32 mouse cellular contexts compared by ENCODE assay signal in genomic region chr12:16196917-16197316, GRCm38 (mm10).
"Had no signal": no experiment of that assay in that cellular context is flagged by ENCODE, and none has a peak within 500 bp of the region (broad histone marks: within the 10 kb centered on the region; RNA-seq: fewer than 3 reads in every experiment).

No protein-coding gene starts in this region.

- DNase-seq: left cerebral cortex, postnatal 4 days; liver; liver, embryonic 13.5 days; liver, postnatal 0 days; lung, adult 18-20 months; lung, adult 2 months; lung, embryonic 14.5 days; lung, postnatal 10 days; lung, postnatal 14 days; lung, postnatal 36 days; lung, postnatal 4 days; midbrain, embryonic 14.5 days had no signal

- ATAC-seq: liver, embryonic 12.5 days; liver, postnatal 0 days; lung, postnatal 0 days; midbrain, embryonic 13.5 days; midbrain, embryonic 15.5 days; midbrain, embryonic 16.5 days had no signal

- H3K4me2 ChIP-seq: limb, embryonic 12.5 days; limb, embryonic 13.5 days; limb, embryonic 15.5 days; liver, embryonic 11.5 days; liver, embryonic 12.5 days; liver, embryonic 13.5 days; liver, embryonic 15.5 days; lung, embryonic 14.5 days; lung, embryonic 15.5 days; midbrain, embryonic 11.5 days; midbrain, embryonic 12.5 days; midbrain, embryonic 13.5 days; midbrain, embryonic 15.5 days had no signal

- H3K4me1 ChIP-seq: limb, embryonic 10.5 days; limb, embryonic 12.5 days; limb, embryonic 13.5 days; limb, embryonic 15.5 days; liver, embryonic 12.5 days; liver, embryonic 13.5 days; liver, embryonic 15.5 days; lung, embryonic 15.5 days; midbrain, embryonic 10.5 days; midbrain, embryonic 12.5 days; midbrain, embryonic 13.5 days; midbrain, embryonic 15.5 days had no signal

- H3K36me3 ChIP-seq: limb, embryonic 10.5 days; limb, embryonic 12.5 days; limb, embryonic 13.5 days; limb, embryonic 15.5 days; liver, embryonic 12.5 days; liver, embryonic 13.5 days; liver, embryonic 15.5 days; lung, embryonic 15.5 days; midbrain, embryonic 10.5 days; midbrain, embryonic 12.5 days; midbrain, embryonic 13.5 days; midbrain, embryonic 15.5 days had no signal

- H3K9ac ChIP-seq: limb, embryonic 12.5 days; limb, embryonic 13.5 days; limb, embryonic 15.5 days; liver, embryonic 12.5 days; liver, embryonic 13.5 days; liver, embryonic 14.5 days; liver, embryonic 15.5 days; liver, postnatal 0 days; lung, embryonic 14.5 days; lung, embryonic 15.5 days; midbrain, embryonic 12.5 days; midbrain, embryonic 13.5 days; midbrain, embryonic 15.5 days had no signal

- H3K9me3 ChIP-seq: limb, embryonic 10.5 days; limb, embryonic 12.5 days; limb, embryonic 13.5 days; limb, embryonic 15.5 days; liver, embryonic 12.5 days; liver, embryonic 13.5 days; liver, embryonic 15.5 days; lung, embryonic 15.5 days; megakaryocyte, embryonic 14.5 days; midbrain, embryonic 10.5 days; midbrain, embryonic 12.5 days; midbrain, embryonic 13.5 days; midbrain, embryonic 15.5 days had no signal

- H3K27ac ChIP-seq: left cerebral cortex, adult 2 months; limb, embryonic 10.5 days; limb, embryonic 12.5 days; limb, embryonic 13.5 days; limb, embryonic 15.5 days; liver, embryonic 12.5 days; liver, embryonic 13.5 days; liver, embryonic 14.5 days; liver, embryonic 15.5 days; lung, embryonic 15.5 days; macrophage; midbrain, embryonic 10.5 days; midbrain, embryonic 12.5 days; midbrain, embryonic 13.5 days; midbrain, embryonic 15.5 days had no signal

- H3K27me3 ChIP-seq: limb, embryonic 12.5 days; limb, embryonic 13.5 days; limb, embryonic 15.5 days; liver, embryonic 12.5 days; liver, embryonic 13.5 days; liver, embryonic 15.5 days; lung, embryonic 15.5 days; megakaryocyte, embryonic 14.5 days; midbrain, embryonic 12.5 days; midbrain, embryonic 13.5 days; midbrain, embryonic 15.5 days had no signal

- H3K4me3 ChIP-seq: left cerebral cortex, adult 2 months; limb, embryonic 10.5 days; limb, embryonic 12.5 days; limb, embryonic 13.5 days; limb, embryonic 15.5 days; liver, embryonic 12.5 days; liver, embryonic 13.5 days; liver, embryonic 15.5 days; lung, embryonic 15.5 days; megakaryocyte, embryonic 14.5 days; midbrain, embryonic 10.5 days; midbrain, embryonic 12.5 days; midbrain, embryonic 13.5 days; midbrain, embryonic 15.5 days; myocyte had no signal
